Mouse (Mus musculus) hindbrain, postnatal 0 days (tissue): ENCODE data around the gene Vcpkmt. TPM values are rescaled to one million over a fixed set of nuclear protein-coding genes. Genes with fewer than 3 reads are reported as not detected.

Experiments
- ATAC-seq: fragments of 200-750 bp; cut with Nextera tagmentation; 2 replicates; pipeline ENCODE4 v1.8.0; 2017; ENCODE audit warnings: mild to moderate bottlenecking, moderate TSS enrichment, moderate library complexity
- DNase-seq: peaks from one replicate; pipeline ENCODE4 v3.0.0-alpha.2; 2015; ENCODE audit warnings: low spot score
- H3K27ac ChIP-seq: fragments of 300-500 bp; sonication (generic); 2 replicates; pipeline ENCODE4 v1.5.1; 2014; ENCODE audit warnings: mild to moderate bottlenecking
- H3K27me3 ChIP-seq: fragments of 300-500 bp; sonication (generic); 2 replicates; pipeline ENCODE4 v1.6.1; 2014; ENCODE audit warnings: low read length, mixed read lengths; ENCODE audit not compliant: insufficient read depth
- H3K36me3 ChIP-seq: fragments of 300-500 bp; sonication (generic); 2 replicates; pipeline ENCODE4 v1.6.1; 2014; ENCODE audit warnings: low read length, mixed read lengths; ENCODE audit not compliant: insufficient read depth
- H3K4me1 ChIP-seq: fragments of 300-500 bp; sonication (generic); 2 replicates; pipeline ENCODE4 v1.6.1; 2014; ENCODE audit warnings: antibody characterized with exemption, low read length, mixed read lengths; ENCODE audit not compliant: insufficient read depth
- H3K4me2 ChIP-seq: fragments of 300-500 bp; sonication (generic); 2 replicates; pipeline ENCODE4 v1.6.1; 2014; ENCODE audit warnings: low read depth, mild to moderate bottlenecking, low read length, moderate library complexity, mixed read lengths
- H3K4me3 ChIP-seq: fragments of 300-500 bp; sonication (generic); 2 replicates; pipeline ENCODE4 v1.5.1; 2014; ENCODE audit warnings: low read length
- H3K9ac ChIP-seq: fragments of 300-500 bp; sonication (generic); replicated peaks from 2 replicates; pipeline ENCODE4 v1.6.1; 2014; ENCODE audit warnings: mild to moderate bottlenecking, low read length, moderate library complexity, mixed read lengths
- H3K9me3 ChIP-seq: fragments of 300-500 bp; sonication (generic); 2 replicates; pipeline ENCODE4 v1.6.1; 2016; ENCODE audit warnings: low read length, mixed read lengths
- CTCF ChIP-seq: IDR thresholded peaks from 2 replicates; pipeline ENCODE4 v1.5.1; 2016; ENCODE audit warnings: antibody characterized with exemption, control low read depth, low read depth
- WGBS: fragments of 180-500 bp; shearing (Covaris S2); extraction: QIAGEN DNeasy Blood & Tissue Kit; methylation state at CpG from one replicate; pipeline ENCODE4 v1.1.7; 2014; 5-methylcytosine and 5-hydroxymethylcytosine counted together
- polyA plus RNA-seq: library from polyadenylated mRNA; unstranded; fragments of >200 nt; fragmentation: Nextera tagmentation; extraction: Ambion mirVana; gene quantifications from 2 replicates; pipeline ENCODE4 v1.2.1, GENCODE M21; 2015
- total RNA-seq: library from RNA; depleted of rRNA; stranded (reverse); fragments of >200 nt; gene quantifications from 2 replicates; pipeline ENCODE4 v1.2.3, GENCODE M21; 2014

The Vcpkmt gene
- total and polyA plus RNA-seq, 2 experiments from 2014 or later = 4.0 to 33.6 TPM

DNA sequence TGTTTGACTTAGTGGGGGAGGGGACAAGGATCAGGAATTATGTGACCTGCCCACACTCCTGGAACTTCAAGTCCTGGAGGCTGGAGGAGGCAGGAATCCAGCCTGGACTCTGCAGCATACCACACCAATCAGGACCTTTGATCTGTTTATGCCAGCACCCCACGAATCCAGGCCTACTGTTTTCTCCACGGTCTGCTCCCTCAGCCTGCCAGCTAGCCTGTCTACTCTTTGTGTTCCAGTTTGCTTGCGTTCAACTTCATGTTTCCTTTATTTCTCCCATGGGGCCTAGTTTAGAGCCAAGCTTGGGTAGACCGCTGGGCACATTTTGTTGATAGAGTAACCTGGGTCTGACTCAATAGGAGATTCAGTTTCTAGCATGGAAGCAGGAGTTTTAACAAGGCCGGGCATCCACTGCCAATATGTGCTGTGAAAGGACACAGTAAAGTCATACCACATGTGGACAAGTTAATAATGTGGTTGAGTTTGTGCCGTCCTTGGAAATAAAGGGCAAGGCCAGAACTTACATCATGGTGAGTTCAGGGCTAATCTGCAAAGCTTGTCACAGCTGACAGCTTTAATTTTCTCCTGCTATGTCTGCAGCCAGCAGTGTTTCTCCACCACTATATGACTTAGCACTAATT is 26.5 kb downstream of the Vcpkmt start:
- Histone ChIP-seq H3K27ac (peak overlapping the region; percentile 3), H3K4me3 (no peak overlapping the region), H3K9ac (no peak overlapping the region), H3K27me3 (no peaks in the 10 kb centered on the region), H3K4me2 (no peak overlapping the region), H3K9me3 (no peaks in the 10 kb centered on the region), H3K4me1 (no peaks in the 10 kb centered on the region), H3K36me3 (no peaks in the 10 kb centered on the region)
- WGBS = 37% methylated on average over 6 of the region's 6 CpGs
- TF ChIP-seq CTCF = no peak
- DNase-seq = peak; percentile 37
- ATAC-seq = peak; percentile 45

DNA sequence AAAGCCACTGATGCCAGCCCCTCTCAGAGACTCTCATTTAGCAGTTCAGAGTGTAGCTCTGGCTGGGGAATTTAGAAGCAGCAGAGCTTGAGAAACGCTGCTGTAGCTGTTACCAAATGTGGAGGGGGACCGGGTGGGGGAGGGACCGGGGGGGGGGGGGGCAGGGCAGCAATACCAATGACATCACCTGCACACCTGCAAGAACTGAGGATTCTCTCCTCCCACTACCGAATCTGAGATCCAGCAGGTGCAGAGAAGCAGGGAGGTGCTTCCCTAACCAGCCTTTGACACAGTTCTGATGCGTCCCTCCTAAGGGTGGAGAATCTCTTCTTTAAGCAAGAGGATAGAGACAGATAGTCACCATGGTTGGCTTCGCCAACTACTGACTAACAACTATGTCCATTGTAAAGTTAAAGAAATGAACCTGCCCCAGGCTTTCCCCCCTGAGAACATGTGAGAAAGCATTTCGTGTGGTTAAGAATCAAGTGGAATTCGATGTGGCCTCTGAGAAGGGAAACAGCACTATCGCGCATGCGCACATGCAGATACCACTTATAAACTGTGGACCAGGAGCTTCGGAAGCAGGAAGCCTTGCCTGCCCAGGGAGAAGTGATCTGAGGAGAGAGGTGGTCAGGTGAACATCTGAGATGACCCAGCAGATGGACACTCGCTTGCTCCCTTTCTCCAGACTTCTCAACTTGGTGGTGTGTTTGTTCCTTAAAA is 37.2 kb downstream of the Vcpkmt start:
- ATAC-seq = no peak
- Histone ChIP-seq H3K4me3 (no peak overlapping the region), H3K27ac (no peak overlapping the region), H3K9me3 (no peaks in the 10 kb centered on the region), H3K36me3 (no peaks in the 10 kb centered on the region), H3K9ac (no peak overlapping the region), H3K27me3 (no peaks in the 10 kb centered on the region), H3K4me1 (no peaks in the 10 kb centered on the region), H3K4me2 (no peak overlapping the region)
- TF ChIP-seq CTCF = no peak
- DNase-seq = no peak
- WGBS = 77% methylated on average over 13 of the region's 13 CpGs

DNA sequence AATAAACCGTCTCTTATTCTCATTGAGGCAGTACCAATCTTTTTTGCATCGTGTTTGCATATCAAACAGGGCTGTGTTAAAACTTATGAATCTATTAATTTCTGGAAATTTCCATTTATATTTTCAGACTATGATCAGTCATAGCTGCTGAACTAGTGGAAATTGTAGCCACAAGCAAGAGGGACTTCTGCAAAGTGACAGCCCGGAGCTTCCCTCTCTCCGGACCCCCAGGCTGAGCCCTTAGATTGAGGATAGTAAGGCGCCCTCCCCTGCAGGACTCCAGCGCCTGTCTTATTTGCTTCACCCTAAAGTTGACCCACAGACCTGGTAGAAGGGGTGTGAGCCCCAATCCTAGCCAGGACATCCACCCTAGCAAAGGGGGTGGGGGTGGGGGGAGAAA is 37.8 kb downstream of the Vcpkmt start:
- no peaks in the 10 kb centered on the region for H3K27me3 ChIP-seq
- no peaks in the 10 kb centered on the region for H3K4me1 ChIP-seq
- no peaks in the 10 kb centered on the region for H3K36me3 ChIP-seq
- ATAC-seq (no peak), DNase-seq (no peak)
- no peak overlapping the region for H3K9ac ChIP-seq
- no peak overlapping the region for H3K27ac ChIP-seq
- no peak for TF ChIP-seq CTCF
- no peaks in the 10 kb centered on the region for H3K9me3 ChIP-seq
- 84% methylated on average over 6 of the region's 6 CpGs for WGBS
- H3K4me3 ChIP-seq = no peak overlapping the region
- no peak overlapping the region for H3K4me2 ChIP-seq

DNA sequence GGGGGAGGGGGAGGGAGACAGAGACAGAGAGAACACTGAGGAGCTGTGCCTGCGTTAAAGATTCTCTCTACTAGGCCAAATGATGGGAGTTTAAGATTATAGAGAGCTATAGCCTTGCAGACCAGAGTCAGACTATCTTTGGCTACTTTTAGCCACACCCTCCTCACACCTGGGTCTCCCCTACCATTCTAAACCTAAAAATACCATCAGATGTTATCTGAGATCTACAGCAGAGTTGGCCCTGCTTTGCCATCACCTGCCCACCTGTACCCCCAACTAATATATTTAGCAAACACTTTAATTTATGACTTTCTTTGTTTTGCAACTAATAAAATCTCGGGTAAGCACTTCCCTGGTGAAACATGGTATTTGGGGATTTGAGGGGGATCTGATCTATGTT is 38.3 kb downstream of the Vcpkmt start:
- no peak overlapping the region for H3K9ac ChIP-seq
- H3K4me2 ChIP-seq = no peak overlapping the region
- no peak for TF ChIP-seq CTCF
- H3K27ac ChIP-seq = no peak overlapping the region
- no peaks in the 10 kb centered on the region for H3K36me3 ChIP-seq
- DNase-seq (no peak), ATAC-seq (no peak)
- H3K4me1 ChIP-seq = no peaks in the 10 kb centered on the region
- H3K27me3 ChIP-seq = no peaks in the 10 kb centered on the region
- H3K4me3 ChIP-seq = no peak overlapping the region
- WGBS = 59% methylated on average over 2 of the region's 2 CpGs
- H3K9me3 ChIP-seq = no peaks in the 10 kb centered on the region

DNA sequence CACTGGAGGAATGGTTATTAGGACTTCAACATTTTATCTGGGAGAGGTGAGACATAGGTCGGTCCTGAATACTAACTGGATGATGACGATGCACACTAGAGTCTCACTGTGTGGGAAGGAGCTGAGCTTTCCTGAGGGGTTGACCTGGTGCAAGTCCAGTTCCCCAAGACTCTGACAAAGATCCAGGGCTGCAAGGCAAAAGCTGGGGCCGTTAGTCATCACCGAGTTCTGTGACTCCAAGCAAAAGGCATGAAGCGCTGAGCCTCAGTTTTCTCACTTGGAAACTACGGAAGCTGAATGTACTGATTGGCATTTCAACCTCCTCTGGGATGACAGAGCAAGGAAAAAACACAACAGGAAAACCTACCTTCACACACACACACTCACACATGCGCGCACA is 40.5 kb downstream of the Vcpkmt start:
- no peak overlapping the region for H3K9ac ChIP-seq
- no peaks in the 10 kb centered on the region for H3K27me3 ChIP-seq
- H3K9me3 ChIP-seq = no peaks in the 10 kb centered on the region
- no peak overlapping the region for H3K4me3 ChIP-seq
- TF ChIP-seq CTCF = no peak
- no peaks in the 10 kb centered on the region for H3K36me3 ChIP-seq
- H3K4me1 ChIP-seq = peaks cover 10% of the 10 kb centered on the region
- ATAC-seq (no peak), DNase-seq (no peak)
- H3K27ac ChIP-seq = no peak overlapping the region
- H3K4me2 ChIP-seq = no peak overlapping the region
- 93% methylated on average over 8 of the region's 8 CpGs for WGBS

DNA sequence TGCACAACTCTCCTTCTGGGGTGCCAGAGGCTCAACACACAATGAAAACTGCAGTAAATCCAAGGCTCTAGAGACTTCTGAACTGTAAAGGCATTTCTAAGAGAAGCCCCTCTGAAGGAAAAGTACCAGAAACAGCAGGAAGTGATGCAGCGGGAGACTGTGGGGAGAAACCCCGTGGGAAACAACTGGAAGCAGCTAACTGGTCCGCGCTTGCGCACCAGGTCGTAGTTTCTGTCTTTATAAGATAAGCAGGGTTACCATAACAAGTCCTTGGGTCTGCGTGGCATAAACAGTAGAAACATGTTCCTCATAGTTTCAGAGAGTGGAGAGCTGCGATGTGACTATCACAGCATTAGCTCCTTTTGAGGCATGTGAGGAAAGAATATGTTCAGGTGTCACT is 41.2 kb downstream of the Vcpkmt start:
- Histone ChIP-seq H3K4me2 (no peak overlapping the region), H3K36me3 (no peaks in the 10 kb centered on the region), H3K27ac (no peak overlapping the region), H3K4me3 (no peak overlapping the region), H3K4me1 (peaks cover 17% of the 10 kb centered on the region), H3K9me3 (no peaks in the 10 kb centered on the region), H3K9ac (no peak overlapping the region), H3K27me3 (no peaks in the 10 kb centered on the region)
- TF ChIP-seq CTCF = no peak
- 76% methylated on average over 8 of the region's 8 CpGs for WGBS
- ATAC-seq (no peak), DNase-seq (no peak)

DNA sequence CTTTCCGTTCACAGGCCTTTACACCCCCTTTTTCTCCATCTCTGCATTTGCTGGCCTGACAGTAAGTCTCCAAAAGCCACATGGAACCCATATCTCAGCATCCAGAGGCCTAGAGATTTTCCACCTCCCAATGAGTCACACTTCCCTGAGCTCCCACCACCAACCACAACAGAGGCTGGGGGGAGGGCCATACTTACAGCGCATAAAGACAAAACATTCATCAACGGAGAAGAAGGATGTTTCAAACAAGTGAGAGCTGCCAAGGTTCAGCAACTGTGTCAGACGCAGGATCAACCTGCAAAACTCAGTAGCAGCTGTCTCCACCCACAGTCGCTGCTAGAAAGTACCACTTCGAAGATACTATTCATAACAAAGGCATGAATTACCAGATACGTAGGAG is 43.5 kb downstream of the Vcpkmt start:
- Histone ChIP-seq H3K4me3 (no peak overlapping the region), H3K9me3 (no peaks in the 10 kb centered on the region), H3K27me3 (no peaks in the 10 kb centered on the region), H3K4me2 (no peak overlapping the region), H3K9ac (no peak overlapping the region), H3K4me1 (peaks cover 19% of the 10 kb centered on the region), H3K27ac (no peak overlapping the region), H3K36me3 (no peaks in the 10 kb centered on the region)
- WGBS = 62% methylated on average over 7 of the region's 7 CpGs
- no peak for ATAC-seq
- TF ChIP-seq CTCF = no peak
- no peak for DNase-seq
